ENCODE assay signal across 9 mouse cellular contexts in genomic region chr7:30972426-30973250, GRCm38 (mm10). TPM values are rescaled to one million over a fixed set of nuclear protein-coding genes. Genes with fewer than 3 reads are reported as not detected.
DNase-seq lines count a peak whose midpoint lies in the region; ATAC-seq and TF ChIP-seq lines count a peak whose summit lies in the region.
"Had no signal": no experiment of that assay in that cellular context is flagged by ENCODE, and none has a peak within 500 bp of the region (broad histone marks: within the 10 kb centered on the region; RNA-seq: fewer than 3 reads in every experiment).

No protein-coding gene starts in this region.

- 2% methylated on average over 41 of the region's 41 CpGs for WGBS in forebrain, embryonic 16.5 days
- WGBS in liver, embryonic 15.5 days (ENCODE audit: insufficient replicate concordance) = 9% methylated on average over 41 of the region's 41 CpGs
- WGBS in stomach, embryonic 16.5 days = 5% methylated on average over 41 of the region's 41 CpGs

- H3K36me3 ChIP-seq in testis, adult 2 months (ENCODE audit: control insufficient read depth, insufficient read depth, low read length) = no peaks in the 10 kb centered on the region
- H3K36me3 ChIP-seq in forebrain, embryonic 16.5 days (ENCODE audit: control insufficient read depth, insufficient read depth) = no peaks in the 10 kb centered on the region
- no peaks in the 10 kb centered on the region for H3K36me3 ChIP-seq in liver, embryonic 15.5 days (replicated peaks)
- no peaks in the 10 kb centered on the region for H3K36me3 ChIP-seq in stomach, embryonic 16.5 days (ENCODE audit: control insufficient read depth, insufficient read depth, low read length)

- peak overlapping the region; percentile 57 for H3K4me2 ChIP-seq in forebrain, embryonic 16.5 days (ENCODE audit: low read length)
- H3K4me2 ChIP-seq in liver, embryonic 15.5 days = peak overlapping the region; percentile 63
- H3K4me2 ChIP-seq in stomach, embryonic 16.5 days (ENCODE audit: low read depth, low read length) = peak overlapping the region; percentile 63

- no peaks in the 10 kb centered on the region for H3K9me3 ChIP-seq in forebrain, embryonic 16.5 days (ENCODE audit: control insufficient read depth, low read length)
- no peaks in the 10 kb centered on the region for H3K9me3 ChIP-seq in liver, embryonic 15.5 days (replicated peaks)
- no peaks in the 10 kb centered on the region for H3K9me3 ChIP-seq in stomach, embryonic 16.5 days (replicated peaks; ENCODE audit: control insufficient read depth, low read length)

- H3K4me3 ChIP-seq in testis, adult 2 months (ENCODE audit: control insufficient read depth, low read depth, low read length) = peak overlapping the region; percentile 73
- H3K4me3 ChIP-seq in forebrain, embryonic 16.5 days (replicated peaks; ENCODE audit: low read length) = peak overlapping the region; percentile 36
- peak overlapping the region; percentile 54 for H3K4me3 ChIP-seq in liver, embryonic 15.5 days (replicated peaks)
- peak overlapping the region; percentile 62 for H3K4me3 ChIP-seq in stomach, embryonic 16.5 days (replicated peaks; ENCODE audit: low read length)

- 0 out of 2 replicates have a peak overlapping the region, but pooled peaks have one; percentile 3 for H3K27ac ChIP-seq in testis, adult 2 months (ENCODE audit: control insufficient read depth, insufficient read depth, low read depth, low read length)
- H3K27ac ChIP-seq in forebrain, embryonic 16.5 days (ENCODE audit: low read length) = no peak overlapping the region
- no peak overlapping the region for H3K27ac ChIP-seq in liver, embryonic 15.5 days (replicated peaks)
- H3K27ac ChIP-seq in stomach, embryonic 16.5 days (ENCODE audit: low read length) = peak overlapping the region; percentile 77

- H3K9ac ChIP-seq in forebrain, embryonic 16.5 days (replicated peaks; ENCODE audit: low read depth, low read length) = peak overlapping the region; percentile 25; the same call in 1 of the 2 replicates
- H3K9ac ChIP-seq in liver, embryonic 15.5 days = 0 out of 2 replicates have a peak overlapping the region, but pooled peaks have one; percentile 3
- H3K9ac ChIP-seq in stomach, embryonic 16.5 days (ENCODE audit: low read length) = peak overlapping the region; percentile 79

- H3K27me3 ChIP-seq in testis, adult 2 months (ENCODE audit: control insufficient read depth, insufficient read depth, low read length) = no peaks in the 10 kb centered on the region
- peaks cover 3% of the 10 kb centered on the region; the same call in 1 of the 2 replicates for H3K27me3 ChIP-seq in forebrain, embryonic 16.5 days (replicated peaks; ENCODE audit: control insufficient read depth, insufficient read depth, low read length)
- H3K27me3 ChIP-seq in liver, embryonic 15.5 days = peaks cover 27% of the 10 kb centered on the region
- no peaks in the 10 kb centered on the region for H3K27me3 ChIP-seq in stomach, embryonic 16.5 days (ENCODE audit: control insufficient read depth, insufficient read depth, low read length)

- TF ChIP-seq CTCF in testis, adult 2 months (IDR thresholded peaks at IDR 0.05; ENCODE audit: control insufficient read depth, insufficient read depth, insufficient replicate concordance, low read depth, low read length) = no peak

- no peak for DNase-seq in testis, postnatal 14 days (ENCODE audit: low spot score)
- no peak for DNase-seq in left cerebral cortex, postnatal 36 days (ENCODE audit: low spot score in 2 of 2)
- no peak for DNase-seq in gastrocnemius, postnatal 36 days
- DNase-seq in gastrocnemius, postnatal 14 days = no peak

- H3K4me1 ChIP-seq in testis, adult 2 months (ENCODE audit: control insufficient read depth, insufficient read depth, low read length) = peaks cover 18% of the 10 kb centered on the region
- H3K4me1 ChIP-seq in forebrain, embryonic 16.5 days (replicated peaks; ENCODE audit: control insufficient read depth, insufficient read depth, low read length) = peaks cover 9% of the 10 kb centered on the region
- H3K4me1 ChIP-seq in liver, embryonic 15.5 days (replicated peaks) = 0 out of 2 replicates have a peak, but pooled peaks cover 14% of the 10 kb centered on the region
- H3K4me1 ChIP-seq in stomach, embryonic 16.5 days (ENCODE audit: control insufficient read depth, insufficient read depth, low read length) = peaks cover 14% of the 10 kb centered on the region

- intact Hi-C loops in left cerebral cortex, postnatal 36 days (cut with DNase I) = no loop called here
- intact Hi-C loops in gastrocnemius, postnatal 36 days (cut with DNase I) = loop anchor here (5.0 kb wide), 1 partner anchor 100 kb away; no protein-coding TSS in a partner anchor
- intact Hi-C loops in gastrocnemius, postnatal 14 days (cut with DNase I; ENCODE audit: low total_unique reads) = loop anchor here (10.0 kb wide), 1 partner anchor 98 kb away; no protein-coding TSS in a partner anchor

- TF ChIP-seq POLR2A in testis, adult 2 months (IDR thresholded peaks at IDR 0.05; ENCODE audit: control insufficient read depth, low read depth, low read length) = no peak

- ATAC-seq in forebrain, embryonic 16.5 days = no peak
- ATAC-seq in liver, embryonic 15.5 days (ENCODE audit: insufficient read depth) = peak; percentile 24
- ATAC-seq in stomach, embryonic 16.5 days (ENCODE audit: insufficient read depth, low FRiP score) = peak; percentile 31; the same call in 1 of the 2 replicates

RNA-seq across cellular contexts. Expression of gene Lsr, which starts 0.6 kb away (rescaled TPM):
- 24.4 and 30.2 TPM in 2 replicates for polyA plus RNA-seq in testis, adult 2 months (2012; rRNA removed)
- 21.3 and 23.2 TPM in 2 replicates for polyA plus RNA-seq in forebrain, embryonic 16.5 days (2015; fragmentation: Nextera tagmentation; extraction: Ambion mirVana)
- polyA plus RNA-seq in liver, embryonic 15.5 days (2015; fragmentation: Nextera tagmentation; extraction: Ambion mirVana) = 28.1 and 31.2 TPM in 2 replicates
- polyA plus RNA-seq in stomach, embryonic 16.5 days (2015; fragmentation: Nextera tagmentation; extraction: Ambion mirVana) = 99.6 and 107 TPM in 2 replicates
- total RNA-seq in left cerebral cortex, postnatal 36 days (2021) = 1 to 10 TPM; 7.0 to 9.8 TPM
- total RNA-seq in gastrocnemius, postnatal 36 days (2021) = under 1 TPM in 1 of 2 experiments, not detected in 1; 0.49 TPM
- under 1 TPM; 0.35 to 0.47 TPM for total RNA-seq in gastrocnemius, postnatal 14 days (2021)

RNA-seq across cellular contexts. Expression of gene Fam187b, which starts 1.0 kb away (rescaled TPM):
- polyA plus RNA-seq in testis, adult 2 months (2012; rRNA removed) = 524 and 525 TPM in 2 replicates
- 0.26 and 0.42 TPM in 2 replicates for polyA plus RNA-seq in forebrain, embryonic 16.5 days (2015; fragmentation: Nextera tagmentation; extraction: Ambion mirVana)
- 2.4 and 3.4 TPM in 2 replicates for polyA plus RNA-seq in liver, embryonic 15.5 days (2015; fragmentation: Nextera tagmentation; extraction: Ambion mirVana)
- polyA plus RNA-seq in stomach, embryonic 16.5 days (2015; fragmentation: Nextera tagmentation; extraction: Ambion mirVana) = 8.8 and 10.0 TPM in 2 replicates
- total RNA-seq in left cerebral cortex, postnatal 36 days (2021) = not detected
- total RNA-seq in gastrocnemius, postnatal 36 days (2021) = not detected
- under 1 TPM in 1 of 2 experiments, not detected in 1; 0.23 TPM for total RNA-seq in gastrocnemius, postnatal 14 days (2021)

RNA-seq across cellular contexts. Expression of gene Usf2, which starts 16.0 kb away (rescaled TPM):
- 27.0 and 31.3 TPM in 2 replicates for polyA plus RNA-seq in testis, adult 2 months (2012; rRNA removed)
- 30.0 and 32.3 TPM in 2 replicates for polyA plus RNA-seq in forebrain, embryonic 16.5 days (2015; fragmentation: Nextera tagmentation; extraction: Ambion mirVana)
- 12.4 TPM in 2 replicates for polyA plus RNA-seq in liver, embryonic 15.5 days (2015; fragmentation: Nextera tagmentation; extraction: Ambion mirVana)
- 12.8 and 16.0 TPM in 2 replicates for polyA plus RNA-seq in stomach, embryonic 16.5 days (2015; fragmentation: Nextera tagmentation; extraction: Ambion mirVana)
- 100 to 1,000 TPM; 135 to 147 TPM for total RNA-seq in left cerebral cortex, postnatal 36 days (2021)
- total RNA-seq in gastrocnemius, postnatal 36 days (2021) = 10 to 100 TPM; 74.5 to 80.7 TPM
- 10 to 100 TPM; 68.9 to 70.5 TPM for total RNA-seq in gastrocnemius, postnatal 14 days (2021)

RNA-seq across cellular contexts. Expression of gene Hamp, which starts 28.8 kb away (rescaled TPM):
- polyA plus RNA-seq in testis, adult 2 months (2012; rRNA removed) = not detected in 2 replicates
- polyA plus RNA-seq in forebrain, embryonic 16.5 days (2015; fragmentation: Nextera tagmentation; extraction: Ambion mirVana) = not detected in 2 replicates
- polyA plus RNA-seq in liver, embryonic 15.5 days (2015; fragmentation: Nextera tagmentation; extraction: Ambion mirVana) = 22.2 and 25.5 TPM in 2 replicates
- 0.90 and 1.1 TPM in 2 replicates for polyA plus RNA-seq in stomach, embryonic 16.5 days (2015; fragmentation: Nextera tagmentation; extraction: Ambion mirVana)
- not detected for total RNA-seq in left cerebral cortex, postnatal 36 days (2021)
- total RNA-seq in gastrocnemius, postnatal 36 days (2021) = not detected
- not detected for total RNA-seq in gastrocnemius, postnatal 14 days (2021)
- total RNA-seq: neutrophil, adult 5-6 weeks had no signal

RNA-seq across cellular contexts. Expression of gene Hamp2, which starts 48.2 kb away (rescaled TPM):
- polyA plus RNA-seq in testis, adult 2 months (2012; rRNA removed) = 0.38 and 1.5 TPM in 2 replicates
- polyA plus RNA-seq in forebrain, embryonic 16.5 days (2015; fragmentation: Nextera tagmentation; extraction: Ambion mirVana) = not detected in 2 replicates
- not detected in 2 replicates for polyA plus RNA-seq in liver, embryonic 15.5 days (2015; fragmentation: Nextera tagmentation; extraction: Ambion mirVana)
- polyA plus RNA-seq in stomach, embryonic 16.5 days (2015; fragmentation: Nextera tagmentation; extraction: Ambion mirVana) = not detected in 2 replicates
- total RNA-seq in left cerebral cortex, postnatal 36 days (2021) = not detected
- total RNA-seq in gastrocnemius, postnatal 36 days (2021) = not detected
- total RNA-seq in gastrocnemius, postnatal 14 days (2021) = not detected
- total RNA-seq: neutrophil, adult 5-6 weeks had no signal

Comparison
In these comparisons a context has a peak if more than half of its experiments do, and no peak if none do; other contexts are left out.
1. H3K27ac ChIP-seq: peak in testis, adult 2 months (single experiment) and stomach, embryonic 16.5 days (single experiment); none in forebrain, embryonic 16.5 days (single experiment) and liver, embryonic 15.5 days (single experiment).
2. H3K9ac ChIP-seq: peak in every context shown above with its lines; median percentile 79 in stomach, embryonic 16.5 days; 25 in forebrain, embryonic 16.5 days; 3 in liver, embryonic 15.5 days.
3. RNA of gene Fam187b, which starts 1.0 kb away (polyA plus RNA-seq): 524 to 525 TPM in testis, adult 2 months; 8.8 to 10.0 TPM in stomach, embryonic 16.5 days, 2.4 to 3.4 TPM in liver, embryonic 15.5 days and 0.26 to 0.42 TPM in forebrain, embryonic 16.5 days; every median in the first group is over 10 times any median in the second.
4. Peak in every context shown above with its lines, with median percentiles within 50 percentile points of each other: H3K4me3 ChIP-seq and H3K4me2 ChIP-seq.